Mouse (Mus musculus): ENCODE results near the gene Ms4a12.
"Not testable (repeated sequence)": the region's sequence is repeated elsewhere in the genome, so short reads cannot be mapped to it uniquely, and the experiment has no call there.

Ms4a12 gene

DNA sequence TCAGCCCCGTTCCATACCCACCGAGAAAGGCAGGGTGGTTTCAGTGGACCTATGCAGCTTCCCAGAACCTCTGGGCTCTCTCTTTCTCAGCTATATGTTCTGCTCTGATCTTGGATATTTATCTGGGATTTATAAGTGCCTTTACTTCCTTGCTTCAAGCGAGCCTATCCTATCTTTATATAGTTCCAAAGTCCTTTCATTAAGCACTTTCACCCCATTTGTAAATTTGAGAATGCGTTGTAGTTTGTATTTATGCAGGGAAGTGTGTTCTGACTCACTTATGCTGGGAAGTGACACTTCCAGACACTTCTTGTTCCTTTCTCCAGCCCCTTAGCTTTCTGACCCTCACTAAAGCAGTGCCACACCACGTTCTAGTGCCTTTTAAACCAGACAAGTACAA, at the start of gene Ms4a12:
TSS of gene Ms4a12 (minus strand) at position 101 of the 400 bp plus-strand sequence.
- no peak for DNase-seq (ENCODE audit: low spot score in 2 of 2)

DNA sequence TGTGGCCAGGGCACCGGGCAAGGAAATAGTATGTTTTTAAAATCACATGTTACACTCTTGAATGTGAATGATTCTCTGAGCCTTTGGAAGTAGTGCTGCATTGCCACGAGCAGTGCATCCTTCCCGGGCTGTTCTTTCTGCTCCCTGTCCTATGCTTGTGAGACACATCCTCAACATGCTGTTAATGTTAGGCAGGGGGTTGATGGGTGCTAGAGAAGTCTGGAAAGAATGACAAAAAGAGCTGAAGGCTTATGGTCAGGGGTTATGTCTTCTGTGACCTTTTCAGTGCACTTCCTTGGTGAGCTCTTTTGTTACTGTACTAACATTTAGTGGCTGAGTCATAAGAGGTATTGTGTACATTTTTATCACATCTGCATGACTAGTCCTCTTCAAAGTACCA, 48.0 kb upstream of the Ms4a12 start:
- no peak for DNase-seq (ENCODE audit: low spot score in 2 of 2)

DNA sequence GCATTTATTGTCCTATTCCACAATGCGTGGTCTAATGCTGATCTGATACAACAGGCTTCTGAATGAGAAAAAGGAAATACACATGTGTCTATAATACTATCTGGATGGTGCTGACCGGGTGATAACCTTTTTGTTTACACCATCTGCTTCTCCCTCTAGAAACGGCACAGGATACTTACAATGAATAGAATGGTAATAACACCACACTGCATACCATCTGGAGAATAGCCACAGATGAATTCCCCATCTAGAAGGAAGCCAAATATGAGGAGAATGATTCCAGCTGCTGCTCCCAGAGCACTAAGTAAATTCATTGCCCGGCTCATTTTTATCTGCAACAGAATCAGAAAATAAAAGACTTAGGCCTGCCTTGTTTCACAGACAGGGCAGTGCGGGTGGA, 44.2 kb upstream of the Ms4a12 start:
- DNase-seq (ENCODE audit: low spot score in 2 of 2), result no peak

DNA sequence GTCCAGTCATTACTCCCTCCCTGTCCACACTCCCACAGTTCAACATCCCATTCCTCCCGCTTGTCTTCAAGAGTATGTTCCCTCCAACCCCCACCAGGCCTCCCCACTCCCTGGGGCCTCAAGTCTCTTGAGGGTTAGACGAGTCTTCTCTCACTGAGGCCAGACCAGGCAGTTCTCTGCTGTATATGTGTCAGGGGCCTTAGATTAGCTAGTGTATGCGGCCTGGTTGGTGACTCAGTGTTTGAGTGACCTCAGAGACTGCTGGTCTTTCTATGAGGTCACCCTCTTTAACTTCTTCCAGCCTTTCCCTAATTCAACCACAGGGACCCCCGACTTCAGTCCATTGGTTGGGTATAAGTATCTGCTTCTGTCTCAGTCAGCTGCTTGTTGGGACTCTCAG, 34.7 kb upstream of the Ms4a12 start:
- no peak for DNase-seq (ENCODE audit: low spot score in 2 of 2)

DNA sequence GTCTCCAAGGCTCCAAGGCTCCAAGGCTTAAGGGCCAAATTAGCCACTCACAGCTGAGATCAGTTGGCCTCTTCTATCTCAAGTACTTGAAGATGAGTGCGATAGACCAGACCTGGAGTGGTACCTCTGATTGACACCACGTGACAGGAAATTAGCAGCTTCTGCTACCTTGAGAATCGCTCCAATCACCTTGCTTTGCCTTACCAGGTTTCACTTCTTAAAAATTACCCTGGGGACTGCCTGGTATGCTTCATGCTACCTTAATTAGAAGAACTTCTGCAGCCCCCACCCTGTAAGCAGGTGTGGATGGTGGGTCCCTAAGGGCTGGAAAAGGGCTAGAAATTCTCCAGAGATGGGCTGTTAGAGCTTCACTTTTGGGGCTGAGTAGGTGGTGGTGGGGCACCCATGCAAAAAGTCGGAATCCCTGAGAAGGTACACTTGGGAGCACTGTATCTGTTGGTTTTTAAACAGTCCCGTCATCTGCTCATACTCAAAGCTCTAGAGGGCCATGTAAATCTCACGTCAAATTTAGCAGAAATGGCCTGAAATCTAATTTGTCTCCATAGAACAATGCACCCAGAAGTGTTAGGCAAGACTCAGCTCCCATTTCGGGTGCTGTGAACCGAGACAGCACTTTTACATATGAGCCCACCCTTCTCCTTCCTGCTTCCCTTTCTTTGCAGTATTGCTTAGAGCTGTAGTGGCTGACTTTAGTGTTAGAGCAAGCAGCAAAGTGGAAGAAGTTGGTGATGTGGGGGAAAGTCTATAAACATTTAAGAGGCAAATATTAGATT, 34.0 kb upstream of the Ms4a12 start, which contains the start of gene Ms4a1:
TSS of gene Ms4a1 (minus strand) at position 190 of the 794 bp plus-strand sequence.
- DNase-seq (ENCODE audit: low spot score in 2 of 2), result no peak

DNA sequence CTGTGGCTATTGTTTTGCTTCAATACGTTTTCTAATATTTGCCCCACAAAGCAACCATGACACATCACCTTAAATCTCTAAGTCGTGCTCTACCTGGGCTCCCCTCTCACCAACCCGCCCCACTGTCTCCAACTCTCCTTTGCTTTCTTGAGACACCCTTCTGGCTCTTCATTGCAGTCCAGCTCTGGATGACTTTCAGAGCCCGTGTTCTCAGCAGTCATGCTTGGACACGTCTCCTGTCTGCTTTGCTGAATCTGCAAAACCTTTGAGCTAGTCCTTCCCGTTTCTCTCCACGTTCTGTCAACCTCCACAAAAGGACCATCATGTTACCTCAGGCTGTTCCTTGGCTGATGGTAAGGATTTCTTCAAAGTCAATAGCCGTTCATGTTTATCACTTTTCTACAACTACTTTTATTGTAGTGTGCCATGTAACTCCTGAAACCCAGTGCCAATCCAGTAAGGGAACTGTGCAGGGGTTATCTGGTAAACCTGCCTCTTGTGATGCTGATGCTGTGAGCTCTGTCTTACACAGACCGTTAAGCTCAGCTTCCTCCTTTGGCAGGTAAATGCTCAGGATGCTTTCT, 32.4 kb upstream of the Ms4a12 start:
- no peak for DNase-seq (ENCODE audit: low spot score in 2 of 2)

DNA sequence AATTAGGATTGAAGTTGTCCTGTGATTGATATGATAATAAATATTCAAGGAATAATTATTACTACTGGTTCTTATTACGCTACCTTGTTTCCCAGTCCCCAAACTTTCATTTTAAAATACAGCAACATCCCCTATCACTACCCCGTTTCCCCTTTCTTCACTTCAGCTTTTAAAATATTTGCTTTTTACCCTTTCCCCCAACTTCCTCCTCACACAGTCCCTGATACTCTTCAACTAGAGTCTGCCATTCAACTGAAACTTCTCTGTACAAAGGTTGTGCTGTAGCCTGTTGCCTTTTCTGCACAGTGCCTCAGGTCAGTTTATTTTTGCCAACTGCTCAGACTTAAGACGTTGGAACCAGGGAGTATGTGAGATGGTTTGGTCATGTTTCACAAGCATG, 31.3 kb upstream of the Ms4a12 start:
- no peak for DNase-seq (ENCODE audit: low spot score in 2 of 2)

DNA sequence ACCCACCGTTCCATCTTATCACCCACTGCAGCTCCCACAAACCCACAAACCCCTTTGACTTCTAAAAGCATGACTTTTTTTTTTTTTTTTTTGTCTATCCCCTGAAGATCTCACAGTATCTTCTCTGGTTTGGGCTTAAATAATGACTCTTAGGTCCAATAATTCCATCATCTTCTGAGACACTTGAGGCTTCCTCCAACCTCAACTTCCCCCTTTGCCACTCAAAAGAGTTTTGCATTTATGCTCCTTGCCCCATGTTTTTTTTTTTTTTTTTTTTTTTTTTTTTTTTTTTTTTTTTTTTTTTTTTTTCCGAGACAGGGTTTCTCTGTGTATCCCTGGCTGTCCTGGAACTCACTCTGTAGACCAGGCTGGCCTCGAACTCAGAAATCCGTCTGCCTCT, 30.7 kb upstream of the Ms4a12 start:
- DNase-seq (ENCODE audit: low spot score in 2 of 2), result not testable (repeated sequence)

DNA sequence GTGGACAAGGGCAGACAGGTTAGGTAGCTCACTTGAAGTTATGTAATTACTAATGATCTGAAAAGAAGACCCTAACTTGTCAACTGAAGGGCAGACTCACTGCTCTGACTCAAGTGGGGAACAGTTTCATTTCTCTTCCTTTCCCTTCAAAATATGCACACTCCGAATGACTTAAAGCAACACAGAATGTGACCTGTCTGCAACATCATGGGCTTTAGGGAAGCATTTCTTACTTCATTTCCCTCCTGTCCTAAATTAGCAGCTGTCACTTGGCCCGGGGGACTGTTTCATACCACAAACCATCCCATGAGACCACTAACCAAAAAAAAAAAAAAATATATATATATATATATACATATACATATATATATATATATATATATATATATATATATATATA, 29.3 kb upstream of the Ms4a12 start:
- no peak for DNase-seq (ENCODE audit: low spot score in 2 of 2)

DNA sequence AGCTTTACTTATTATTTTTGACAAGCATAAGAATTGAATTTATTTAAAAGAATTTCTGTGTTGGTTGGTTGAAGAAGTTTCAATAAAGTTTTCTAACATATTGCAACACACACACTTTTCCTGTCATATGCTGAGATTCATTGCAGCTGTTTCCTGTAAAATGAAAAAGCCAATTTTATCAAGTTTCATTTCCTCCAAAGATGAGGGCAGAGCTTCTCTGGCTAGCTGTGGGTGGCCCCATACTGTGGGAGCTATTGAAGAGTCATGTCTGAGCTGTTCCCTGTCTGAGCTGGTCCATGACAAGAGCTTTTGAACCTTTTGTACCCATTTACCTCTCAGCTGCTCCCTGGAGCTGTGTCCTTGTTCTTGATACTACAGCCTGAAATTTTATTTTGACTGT, 12.0 kb upstream of the Ms4a12 start:
- no peak for DNase-seq (ENCODE audit: low spot score in 2 of 2)

DNA sequence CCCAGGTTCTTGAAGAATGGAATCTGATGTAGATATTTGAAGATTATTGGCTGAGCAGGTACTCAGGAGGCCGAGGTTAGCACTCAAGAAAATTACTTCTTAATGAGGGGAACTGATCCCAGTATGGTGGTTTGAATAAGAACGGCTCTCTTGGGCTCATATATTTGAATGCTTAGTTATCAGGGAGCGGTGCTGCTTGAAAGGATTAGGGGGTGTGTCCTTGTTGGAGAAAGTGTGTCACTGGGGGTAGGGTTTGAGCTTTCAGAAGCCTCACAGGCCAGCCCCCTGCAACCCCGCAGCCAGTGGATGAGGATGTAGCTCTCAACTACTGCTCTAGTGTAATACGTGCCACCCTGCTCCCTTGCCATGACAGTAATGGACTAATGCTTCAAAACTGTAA, 10.3 kb upstream of the Ms4a12 start:
- DNase-seq (ENCODE audit: low spot score in 2 of 2), result no peak

DNA sequence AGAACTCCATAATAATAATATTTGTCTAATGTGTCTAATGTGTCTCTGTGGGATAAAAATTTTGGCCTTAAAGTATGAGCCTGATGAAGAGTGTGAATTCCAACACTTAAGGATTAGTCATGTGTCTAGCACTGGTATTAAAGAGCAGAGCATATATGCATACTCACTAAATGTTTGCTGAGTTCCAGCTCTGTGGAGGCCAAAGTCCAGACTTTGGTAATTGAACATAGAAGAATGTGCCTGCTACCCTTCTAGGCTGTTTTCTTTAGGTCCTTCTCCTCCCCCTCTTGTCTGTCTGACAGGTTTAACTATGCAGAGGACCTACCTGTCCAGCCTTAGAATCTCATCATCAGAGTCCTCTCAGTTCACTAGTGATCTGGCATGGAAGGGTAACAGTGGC, 3.6 kb upstream of the Ms4a12 start:
- DNase-seq (ENCODE audit: low spot score in 2 of 2), result no peak

DNA sequence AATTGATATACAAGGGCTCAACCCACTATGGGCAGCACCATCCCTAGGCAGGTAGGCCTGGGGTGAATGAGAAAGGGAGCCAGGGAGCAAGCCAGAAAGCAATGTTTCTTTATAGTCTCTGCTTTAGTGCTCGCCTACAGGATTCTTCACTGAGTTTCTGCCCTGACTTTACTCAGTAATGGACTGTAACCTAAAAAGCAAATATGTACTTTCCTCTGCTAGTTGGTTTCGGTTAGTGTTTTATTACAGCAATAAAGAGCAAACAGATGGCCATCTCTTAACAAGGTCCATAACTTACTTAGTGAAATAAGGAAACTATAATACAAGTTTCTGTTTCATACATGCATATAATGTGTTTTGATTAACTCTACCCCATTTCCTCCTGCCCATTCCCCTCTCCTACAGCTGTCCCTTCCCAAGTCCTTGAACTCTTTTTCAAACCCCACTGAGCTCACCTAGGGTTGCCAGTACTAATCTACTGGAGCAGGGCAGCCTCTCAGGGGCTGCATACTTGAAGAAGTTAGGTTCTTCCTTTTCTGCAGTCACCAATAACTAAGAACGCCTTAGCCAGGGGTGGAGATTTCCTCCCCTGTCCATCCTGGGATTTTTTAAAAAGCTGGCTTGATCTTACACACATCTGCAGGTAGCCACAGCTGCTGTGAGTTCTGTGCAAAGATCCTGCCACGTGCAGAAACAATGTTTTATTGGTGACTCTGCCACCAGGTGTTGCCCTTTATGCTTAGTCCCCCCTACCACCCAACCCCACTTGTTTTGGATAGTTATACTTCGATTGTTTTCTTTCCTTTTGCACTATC, 2.9 kb upstream of the Ms4a12 start:
- DNase-seq (ENCODE audit: low spot score in 2 of 2), result no peak

DNA sequence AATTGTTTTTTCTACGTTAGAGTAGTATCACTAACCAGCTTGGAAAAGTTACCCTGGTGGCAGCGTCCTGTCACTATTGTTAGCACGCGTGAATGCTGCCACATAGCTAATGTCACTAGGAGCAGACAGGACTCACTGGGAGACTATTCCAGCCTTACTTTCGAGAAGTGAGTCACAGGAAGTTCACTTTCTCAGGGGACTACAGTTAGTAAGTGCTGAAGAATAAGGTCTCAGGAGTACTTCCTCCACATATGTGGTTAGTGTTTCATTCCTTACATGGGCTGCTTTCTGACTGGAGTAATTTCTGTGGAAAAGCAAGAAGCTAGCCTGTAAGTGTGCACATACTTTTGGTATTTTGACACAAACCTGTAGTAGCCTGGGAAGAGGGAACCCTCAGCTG, 2.0 kb upstream of the Ms4a12 start:
- DNase-seq (ENCODE audit: low spot score in 2 of 2), result no peak

DNA sequence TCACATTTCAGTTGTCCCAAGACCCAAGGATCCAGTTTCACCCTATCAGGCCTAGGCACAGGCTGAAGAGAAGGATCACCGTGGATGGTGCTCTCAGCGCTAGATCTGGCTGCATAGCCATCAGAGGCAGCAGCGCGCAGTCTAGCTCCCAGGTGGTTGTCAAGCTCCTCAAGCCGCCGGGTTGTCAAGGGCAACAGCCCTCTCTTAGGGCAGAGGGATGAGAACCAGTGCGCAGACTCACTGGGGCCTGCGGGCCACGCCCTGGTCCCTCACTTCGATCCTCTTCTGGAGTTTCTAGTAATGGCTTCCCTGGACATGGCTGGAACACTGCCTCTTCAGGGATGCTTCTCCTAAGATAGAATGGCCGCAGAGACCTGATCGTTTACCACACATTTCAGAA, 35.7 kb downstream of the Ms4a12 start, which contains the start of gene Ms4a13:
TSS of gene Ms4a13 (minus strand) at position 192 of the 400 bp plus-strand sequence.
- DNase-seq (ENCODE audit: low spot score in 2 of 2), result no peak

DNA sequence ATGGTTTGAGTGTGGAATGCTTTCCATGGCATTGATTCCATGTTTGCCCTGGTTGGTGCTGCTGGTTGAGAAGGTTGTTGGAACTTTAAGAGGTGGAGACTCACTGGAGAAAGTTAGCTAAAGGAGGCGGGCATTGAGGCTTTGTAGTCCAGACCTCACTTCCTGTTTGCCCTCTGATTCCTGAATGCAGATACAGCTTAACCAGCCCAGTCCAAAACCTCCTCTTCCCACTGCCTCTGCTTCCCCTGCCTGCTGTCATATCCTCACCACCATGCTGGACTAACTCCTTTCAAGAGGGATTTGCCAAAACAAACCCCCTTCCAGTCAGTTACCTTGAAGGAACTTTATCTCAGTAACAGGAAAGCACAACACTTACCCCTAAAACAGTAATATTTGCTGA, 39.7 kb downstream of the Ms4a12 start:
- DNase-seq (ENCODE audit: low spot score in 2 of 2), result no peak

DNA sequence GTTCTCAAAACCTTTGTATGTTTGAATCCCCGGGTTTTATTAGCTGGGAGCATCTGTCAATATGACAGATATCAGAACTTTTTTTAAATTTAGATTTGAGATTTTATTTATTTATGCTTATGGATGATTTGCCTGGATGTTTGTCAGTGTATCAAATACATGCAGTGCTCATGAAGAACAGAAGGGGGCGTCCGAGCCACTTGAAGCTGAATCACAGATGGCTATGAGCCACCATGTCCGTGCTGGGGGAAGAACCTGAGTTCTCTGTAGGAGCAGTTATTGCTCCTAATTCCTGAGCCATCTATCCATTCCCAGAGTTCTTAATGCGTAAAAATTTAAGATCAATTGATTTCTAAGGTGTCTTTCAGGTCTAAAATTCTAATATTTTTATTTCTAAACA, 48.1 kb downstream of the Ms4a12 start:
- DNase-seq (ENCODE audit: low spot score in 2 of 2), result no peak

DNA sequence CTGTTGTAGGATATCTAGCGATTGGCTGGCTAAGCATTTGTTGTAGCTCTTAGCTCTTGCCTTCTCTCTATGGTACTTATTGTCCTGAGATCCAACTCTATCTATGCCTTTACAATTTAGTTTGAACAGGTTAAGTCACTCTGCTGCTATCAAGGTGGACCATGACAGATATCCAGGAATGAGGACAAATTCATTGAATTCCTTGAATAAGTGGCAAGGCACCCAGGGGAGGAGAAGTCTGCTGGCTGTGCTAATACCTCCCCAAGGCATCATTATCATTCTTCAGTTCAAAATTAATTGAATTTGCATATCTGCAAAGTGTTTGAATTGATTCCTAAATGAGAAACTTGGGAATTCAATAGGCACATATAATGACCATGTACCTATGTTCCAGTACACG, 54.8 kb downstream of the Ms4a12 start:
- DNase-seq (ENCODE audit: low spot score in 2 of 2), result no peak

DNA sequence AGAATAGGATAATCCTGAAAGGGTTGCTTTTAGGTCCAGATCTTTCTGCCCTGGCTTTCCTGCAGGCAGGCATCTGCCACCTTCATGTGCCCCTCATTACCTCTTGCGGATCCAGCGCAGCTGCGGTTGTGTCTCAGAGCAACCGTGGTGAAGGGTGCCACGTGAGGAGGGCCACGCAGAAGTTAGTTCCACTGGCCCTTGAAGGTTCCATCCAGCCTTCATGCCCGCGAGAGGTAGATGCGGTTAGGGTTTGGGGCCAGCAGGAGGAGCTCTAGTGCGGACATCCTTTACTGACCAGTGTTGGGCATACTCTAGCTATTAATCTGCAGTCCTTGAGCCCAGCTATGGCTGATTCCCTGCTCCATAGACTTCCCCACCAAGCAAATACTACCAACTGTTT, 67.1 kb downstream of the Ms4a12 start, which contains the start of gene 1700025F22Rik:
TSS of gene 1700025F22Rik (minus strand) at position 149 of the 400 bp plus-strand sequence.
- DNase-seq (ENCODE audit: low spot score in 2 of 2), result no peak

All from frontal cortex, postnatal 25 days (tissue).